Mouse (Mus musculus) midbrain, postnatal 0 days (tissue): ENCODE data around the gene Arhgef18. TPM values are rescaled to one million over a fixed set of nuclear protein-coding genes. Genes with fewer than 3 reads are reported as not detected.

ENCODE experiments used
- ATAC-seq: fragments of 200-750 bp; cut with Nextera tagmentation; 2 replicates; pipeline ENCODE4 v1.8.0; 2017; ENCODE audit warnings: moderate number of reproducible peaks, mild to moderate bottlenecking, moderate TSS enrichment, moderate library complexity; ENCODE audit not compliant: low FRiP score
- DNase-seq: peaks from one replicate; pipeline ENCODE4 v3.0.0-alpha.2; 2015; ENCODE audit warnings: low spot score
- H3K27ac ChIP-seq: fragments of 300-500 bp; sonication (generic); 2 replicates; pipeline ENCODE4 v1.5.1; 2014; ENCODE audit warnings: low read depth, mild to moderate bottlenecking, low read length, mixed read lengths
- H3K27me3 ChIP-seq: fragments of 300-500 bp; sonication (generic); 2 replicates; pipeline ENCODE4 v1.6.1; 2014; ENCODE audit warnings: low read length, control low read depth, mixed read lengths; ENCODE audit not compliant: insufficient read depth
- H3K36me3 ChIP-seq: fragments of 300-500 bp; sonication (generic); 2 replicates; pipeline ENCODE4 v1.6.1; 2014; ENCODE audit warnings: low read length, control low read depth, mixed read lengths; ENCODE audit not compliant: insufficient read depth
- H3K4me1 ChIP-seq: fragments of 300-500 bp; sonication (generic); 2 replicates; pipeline ENCODE4 v1.6.1; 2014; ENCODE audit warnings: mild to moderate bottlenecking, control low read depth, antibody characterized with exemption, low read length, mixed read lengths; ENCODE audit not compliant: insufficient read depth
- H3K4me2 ChIP-seq: fragments of 300-500 bp; sonication (generic); 2 replicates; pipeline ENCODE4 v1.6.1; 2014; ENCODE audit warnings: low read depth, mild to moderate bottlenecking, low read length, mixed read lengths; ENCODE audit not compliant: poor library complexity, severe bottlenecking
- H3K4me3 ChIP-seq: fragments of 300-500 bp; sonication (generic); 2 replicates; pipeline ENCODE4 v1.5.1; 2014; ENCODE audit warnings: low read depth, mild to moderate bottlenecking, low read length, moderate library complexity
- H3K9ac ChIP-seq: fragments of 300-500 bp; sonication (generic); replicated peaks from 2 replicates; pipeline ENCODE4 v1.6.1; 2014; ENCODE audit warnings: mild to moderate bottlenecking, low read length, moderate library complexity, mixed read lengths; ENCODE audit not compliant: poor library complexity, severe bottlenecking
- H3K9me3 ChIP-seq: fragments of 300-500 bp; sonication (generic); 2 replicates; pipeline ENCODE4 v1.6.1; 2016; ENCODE audit warnings: low read length, control low read depth
- CTCF ChIP-seq: IDR thresholded peaks from 2 replicates; pipeline ENCODE4 v1.5.1; 2016; ENCODE audit warnings: antibody characterized with exemption, mild to moderate bottlenecking
- whole genome bisulfite sequencing: fragments of 180-500 bp; shearing (Covaris S2); extraction: QIAGEN DNeasy Blood & Tissue Kit; methylation state at CpG from one replicate; pipeline ENCODE4 v1.1.7; 2014; 5-methylcytosine and 5-hydroxymethylcytosine counted together
- polyA plus RNA-seq: library from polyadenylated mRNA; unstranded; fragments of >200 nt; fragmentation: Nextera tagmentation; extraction: Ambion mirVana; gene quantifications from 2 replicates; pipeline ENCODE4 v1.2.1, GENCODE M21; 2015
- total RNA-seq: library from RNA; depleted of rRNA; stranded (reverse); fragments of >200 nt; gene quantifications from 2 replicates; pipeline ENCODE4 v1.2.3, GENCODE M21; 2014; rRNA removed

Arhgef18 gene
- total and polyA plus RNA-seq, 2 experiments from 2014 or later, result 6.8 to 34.3 TPM

- H3K4me2 ChIP-seq, result no peak overlapping the region
- WGBS, result 75% methylated on average over 4 of the region's 4 CpGs
Observed at GRCm38 (mm10) chr8:3502217-3502616, 109.4 kb downstream of the Arhgef18 start.

More at GRCm38 (mm10) chr8:3502217-3502616, 109.4 kb downstream of the Arhgef18 start:
- no peaks in the 10 kb centered on the region for H3K27me3 ChIP-seq
- H3K4me1 ChIP-seq, result peaks cover 9% of the 10 kb centered on the region; the same call in 1 of the 2 replicates
- no peak for DNase-seq
- no peak overlapping the region for H3K9ac ChIP-seq
- H3K36me3 ChIP-seq, result peaks cover 14% of the 10 kb centered on the region; the same call in 1 of the 2 replicates
- ATAC-seq, result no peak
- H3K27ac ChIP-seq, result no peak overlapping the region
- TF ChIP-seq CTCF, result no peak
- no peaks in the 10 kb centered on the region for H3K9me3 ChIP-seq
- no peak overlapping the region for H3K4me3 ChIP-seq

Other genes with a start within 250 kb of the Arhgef18 start
- gene Insr, start 113.4 kb upstream of the Arhgef18 start, total RNA-seq, result 40.3 and 44.5 TPM in 2 replicates
- gene Insr, start 113.4 kb upstream of the Arhgef18 start, polyA plus RNA-seq, result 30.0 and 32.9 TPM in 2 replicates
- not detected in 2 replicates for gene A430078G23Rik, start 39.6 kb upstream of the Arhgef18 start, total RNA-seq
- not detected in 2 replicates for gene A430078G23Rik, start 39.6 kb upstream of the Arhgef18 start, polyA plus RNA-seq
- gene Pex11g, start 74.7 kb downstream of the Arhgef18 start, total RNA-seq, result 1.8 and 2.2 TPM in 2 replicates
- gene Pex11g, start 74.7 kb downstream of the Arhgef18 start, polyA plus RNA-seq, result 3.1 and 3.6 TPM in 2 replicates
- 0.47 and 0.55 TPM in 2 replicates for gene Tex45, start 77.9 kb downstream of the Arhgef18 start, total RNA-seq
- gene Tex45, start 77.9 kb downstream of the Arhgef18 start, polyA plus RNA-seq, result 0.64 and 0.68 TPM in 2 replicates
- 85.5 and 106 TPM in 2 replicates for gene Zfp358, start 100.1 kb downstream of the Arhgef18 start, total RNA-seq
- 57.1 and 58.3 TPM in 2 replicates for gene Zfp358, start 100.1 kb downstream of the Arhgef18 start, polyA plus RNA-seq
- gene Mcoln1, start 107.5 kb downstream of the Arhgef18 start, total RNA-seq, result 93.8 and 116 TPM in 2 replicates
- 108 and 117 TPM in 2 replicates for gene Mcoln1, start 107.5 kb downstream of the Arhgef18 start, polyA plus RNA-seq
- gene Pnpla6, start 122.4 kb downstream of the Arhgef18 start, total RNA-seq, result 57.0 and 57.5 TPM in 2 replicates
- 35.5 and 36.8 TPM in 2 replicates for gene Pnpla6, start 122.4 kb downstream of the Arhgef18 start, polyA plus RNA-seq
- gene C330021F23Rik, start 175.0 kb downstream of the Arhgef18 start, total RNA-seq, result not detected in 2 replicates
- 0.17 TPM in 1 of 2 replicates, not detected in the other for gene C330021F23Rik, start 175.0 kb downstream of the Arhgef18 start, polyA plus RNA-seq
- 115 and 149 TPM in 2 replicates for gene Camsap3, start 194.3 kb downstream of the Arhgef18 start, total RNA-seq
- 44.9 and 46.2 TPM in 2 replicates for gene Camsap3, start 194.3 kb downstream of the Arhgef18 start, polyA plus RNA-seq
- 41.9 and 43.0 TPM in 2 replicates for gene Xab2, start 228.3 kb downstream of the Arhgef18 start, total RNA-seq
- gene Xab2, start 228.3 kb downstream of the Arhgef18 start, polyA plus RNA-seq, result 31.7 and 35.9 TPM in 2 replicates
- gene Pet100, start 228.5 kb downstream of the Arhgef18 start, total RNA-seq, result 5.7 and 7.7 TPM in 2 replicates
- gene Pet100, start 228.5 kb downstream of the Arhgef18 start, polyA plus RNA-seq, result 70.9 and 71.3 TPM in 2 replicates
- gene Pcp2, start 232.5 kb downstream of the Arhgef18 start, total RNA-seq, result 10.4 and 33.2 TPM in 2 replicates
- gene Pcp2, start 232.5 kb downstream of the Arhgef18 start, polyA plus RNA-seq, result 0.83 and 1.1 TPM in 2 replicates
- gene Stxbp2, start 237.9 kb downstream of the Arhgef18 start, total RNA-seq, result 23.1 and 35.3 TPM in 2 replicates
- 36.1 and 44.2 TPM in 2 replicates for gene Stxbp2, start 237.9 kb downstream of the Arhgef18 start, polyA plus RNA-seq